Mouse (Mus musculus): ENCODE results near the gene Fam8a1.

Gene Fam8a1

DNA sequence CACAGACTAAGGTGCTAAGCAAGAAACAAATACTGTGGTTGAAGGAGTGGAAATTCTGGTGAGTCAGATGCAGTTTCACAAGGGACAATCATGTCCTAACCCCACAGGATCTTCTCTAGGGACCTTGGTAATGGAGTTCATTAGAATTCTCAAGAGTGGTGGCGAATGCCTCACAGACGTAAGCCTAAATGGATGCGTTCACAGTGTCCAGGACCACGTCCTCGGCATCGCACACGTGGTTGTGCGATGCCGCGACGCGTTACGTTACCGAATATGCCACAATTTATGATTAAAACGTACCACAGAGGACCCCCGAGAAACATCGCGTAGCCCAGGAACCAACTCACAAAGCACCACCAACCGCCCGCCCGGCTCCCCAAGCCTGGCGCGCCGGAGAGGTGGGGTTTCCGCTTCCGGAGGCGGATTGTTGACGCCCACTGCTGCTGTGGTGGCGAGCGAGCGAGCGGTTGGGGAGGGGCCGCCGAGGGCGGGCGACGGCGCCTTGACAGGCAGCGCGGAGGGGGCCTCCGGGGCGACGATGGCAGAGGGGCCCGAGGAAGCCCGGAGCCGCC is at the start of gene Fam8a1:
TSS of gene Fam8a1 (plus strand) at position 475 of the 572 bp plus-strand sequence.
- peak; percentile 90 for DNase-seq (ENCODE audit: low read depth, low spot score)

GRCm38 (mm10) chr13:46619633-46620032 is 49.7 kb upstream of the Fam8a1 start:
- DNase-seq (ENCODE audit: low read depth, low spot score) = peak; percentile 34

DNA sequence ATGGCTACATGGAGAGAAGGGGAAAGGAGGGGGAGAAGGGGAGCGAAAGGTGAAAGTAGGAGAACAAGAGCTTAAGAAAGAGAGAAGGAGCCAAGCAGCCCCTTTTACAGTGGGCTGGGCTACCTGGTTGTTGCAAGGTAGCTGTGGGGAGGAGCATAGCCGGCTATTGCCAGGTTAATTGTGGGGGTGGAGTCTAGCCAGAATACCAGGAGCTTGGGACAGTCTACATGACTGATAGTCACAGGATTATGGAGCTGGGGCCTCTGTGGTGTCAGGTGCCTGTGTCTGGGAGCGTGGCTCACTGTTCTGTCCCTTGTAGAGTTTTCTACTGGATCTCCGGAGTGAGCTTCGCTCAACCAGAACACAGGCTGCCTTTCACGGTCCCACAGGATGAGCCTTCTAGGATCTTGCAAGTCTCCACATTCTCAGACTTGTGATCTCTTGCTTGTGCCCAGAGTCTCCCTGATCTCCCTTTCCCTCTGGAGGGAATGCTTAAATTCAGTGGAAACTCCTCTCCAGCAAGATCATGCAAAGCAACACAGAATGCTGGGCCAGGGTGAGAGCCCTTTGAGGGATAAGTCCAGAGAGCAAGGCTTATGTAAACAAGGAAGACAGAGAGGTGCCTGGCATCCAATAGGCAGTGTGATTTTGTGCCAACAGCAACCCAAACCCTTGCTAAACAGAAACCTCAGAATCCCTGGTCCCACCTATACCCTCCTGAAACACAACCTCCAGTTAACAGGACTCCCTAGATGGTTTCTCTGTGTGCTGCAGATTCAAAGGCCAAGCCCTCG is 48.2 kb upstream of the Fam8a1 start:
- no peak for DNase-seq (ENCODE audit: low read depth, low spot score)

- no peak for DNase-seq (ENCODE audit: low read depth, low spot score)
These were observed 42.7 kb upstream of the Fam8a1 start for GRCm38 (mm10) chr13:46626608-46627007.

- no peak for DNase-seq (ENCODE audit: low read depth, low spot score)
These were observed 41.5 kb upstream of the Fam8a1 start for GRCm38 (mm10) chr13:46627841-46628240.

- DNase-seq (ENCODE audit: low read depth, low spot score) = no peak
These were observed 39.9 kb upstream of the Fam8a1 start for GRCm38 (mm10) chr13:46629391-46629790.

DNA sequence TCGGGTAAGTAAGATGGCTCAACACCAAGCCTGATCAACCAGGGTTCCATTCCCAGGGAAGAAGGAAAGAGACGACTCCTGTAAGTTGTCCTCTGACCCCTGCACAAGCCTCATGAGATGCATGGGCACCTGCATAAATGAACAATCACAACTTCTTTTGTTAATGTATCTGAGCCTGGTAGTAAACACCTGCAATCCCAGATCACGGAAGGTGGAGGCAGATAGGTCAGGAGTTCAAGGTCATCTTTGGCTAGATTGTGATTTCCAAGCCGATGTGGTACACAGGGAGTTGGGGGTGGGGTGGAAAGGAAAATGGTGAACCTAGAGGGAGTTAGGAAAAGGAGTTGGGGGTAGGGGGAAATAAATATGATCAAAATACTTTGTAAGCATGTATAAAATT is 36.5 kb upstream of the Fam8a1 start:
- DNase-seq (ENCODE audit: low read depth, low spot score) = no peak

GRCm38 (mm10) chr13:46633320-46634132 is 35.8 kb upstream of the Fam8a1 start:
- peak; percentile 54 for DNase-seq (ENCODE audit: low read depth, low spot score)

GRCm38 (mm10) chr13:46634133-46634488 is 35.2 kb upstream of the Fam8a1 start:
- DNase-seq (ENCODE audit: low read depth, low spot score) = no peak

DNA sequence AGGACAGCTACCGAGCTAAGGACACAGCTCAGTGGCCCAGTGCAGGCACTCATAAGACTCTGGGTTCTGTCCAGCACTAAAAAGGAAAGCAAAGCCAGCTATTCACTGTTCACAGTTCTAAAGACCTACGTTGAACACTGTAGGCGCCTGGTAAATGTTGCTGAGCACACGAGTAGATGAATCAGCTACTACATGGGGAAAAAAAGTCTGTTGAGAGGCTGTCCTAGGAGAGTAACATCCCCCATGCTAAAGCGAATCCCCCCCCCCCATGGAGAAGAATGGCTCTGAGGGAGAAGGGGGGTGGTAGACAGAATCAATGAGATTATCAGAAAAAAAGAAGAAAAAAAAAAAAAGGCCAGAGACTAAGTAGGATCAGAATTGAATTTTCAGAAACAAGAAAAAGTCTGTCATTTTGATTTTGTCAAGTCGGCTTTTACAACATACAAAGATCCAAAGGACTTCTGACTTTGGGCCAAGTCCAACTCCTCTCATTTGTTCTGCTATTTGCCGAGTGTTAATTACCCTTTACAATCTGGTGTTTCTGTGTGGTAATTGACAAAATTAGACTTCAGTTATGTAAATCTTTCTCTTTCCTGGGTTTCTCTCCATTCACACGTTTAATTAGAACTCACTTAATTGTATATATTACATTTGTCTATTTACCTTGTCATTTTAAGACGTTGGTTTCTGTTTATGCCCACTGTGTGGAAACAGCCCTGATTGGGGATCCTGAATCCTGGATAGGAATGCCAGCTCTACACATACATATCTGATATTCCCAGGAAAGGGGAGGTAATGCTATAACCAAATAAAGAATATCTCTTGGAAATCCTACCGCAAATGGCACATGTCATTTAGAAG is 28.5 kb upstream of the Fam8a1 start:
- no peak for DNase-seq (ENCODE audit: low read depth, low spot score)

DNA sequence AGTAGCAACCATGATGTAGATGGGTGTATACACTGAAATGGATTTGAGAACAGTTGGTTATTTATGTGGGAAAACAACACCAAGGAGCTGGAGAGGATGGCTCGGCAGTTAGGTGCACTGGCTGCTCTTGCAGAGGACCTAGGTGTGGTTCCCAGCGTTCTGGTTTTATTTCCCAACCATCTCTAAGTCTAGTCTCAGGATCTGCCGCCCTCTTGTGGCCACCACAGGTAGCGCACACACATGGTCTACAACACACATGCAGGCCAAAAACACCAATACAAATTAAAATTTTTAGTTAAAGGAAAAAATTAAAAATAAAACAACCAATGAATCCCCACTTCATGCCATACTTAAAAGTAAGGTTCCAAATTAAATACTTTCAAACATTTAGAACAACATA is 27.0 kb upstream of the Fam8a1 start:
- DNase-seq (ENCODE audit: low read depth, low spot score) = no peak

DNA sequence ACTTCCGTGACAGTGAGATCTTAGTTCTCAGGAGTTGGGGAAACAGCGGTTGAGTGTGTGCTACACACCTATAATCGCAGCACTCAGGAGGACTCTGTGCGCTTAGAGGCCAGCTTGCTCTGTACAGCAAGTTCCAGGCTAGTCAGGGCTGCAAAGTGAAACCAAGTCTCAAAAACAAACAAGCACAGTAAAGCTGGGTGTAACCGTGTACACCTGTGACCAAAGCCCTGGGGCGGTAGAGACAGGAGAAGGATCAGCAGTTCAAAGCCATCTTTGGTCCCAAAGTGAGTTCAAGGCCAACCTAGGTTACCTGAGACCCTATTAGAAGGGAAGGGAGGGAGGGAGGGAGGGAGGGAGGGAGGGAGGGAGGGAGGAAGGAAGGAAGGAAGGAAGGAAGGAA is 25.1 kb upstream of the Fam8a1 start:
- no peak for DNase-seq (ENCODE audit: low read depth, low spot score)

- DNase-seq (ENCODE audit: low read depth, low spot score) = no peak
These were observed 23.8 kb upstream of the Fam8a1 start for GRCm38 (mm10) chr13:46645476-46645875.

DNA sequence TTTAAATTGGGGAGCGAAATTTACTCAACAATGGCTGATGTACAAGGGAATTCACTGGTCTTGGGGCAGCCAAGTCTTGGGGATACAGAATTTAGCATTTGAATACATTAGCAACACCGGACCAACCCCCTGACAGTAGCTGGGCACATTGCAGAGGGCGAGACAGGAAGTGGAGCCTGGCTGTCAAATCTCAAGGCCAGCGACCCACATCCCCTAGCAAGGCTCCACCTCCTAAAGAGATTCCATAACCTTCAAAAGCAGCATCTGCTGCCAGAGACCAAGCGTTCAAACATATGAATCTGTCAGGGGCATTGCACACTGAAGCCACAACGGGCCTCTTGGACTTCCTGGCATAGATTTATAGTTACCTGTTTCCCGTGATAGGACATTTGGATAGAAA is 17.5 kb upstream of the Fam8a1 start:
- no peak for DNase-seq (ENCODE audit: low read depth, low spot score)

DNA sequence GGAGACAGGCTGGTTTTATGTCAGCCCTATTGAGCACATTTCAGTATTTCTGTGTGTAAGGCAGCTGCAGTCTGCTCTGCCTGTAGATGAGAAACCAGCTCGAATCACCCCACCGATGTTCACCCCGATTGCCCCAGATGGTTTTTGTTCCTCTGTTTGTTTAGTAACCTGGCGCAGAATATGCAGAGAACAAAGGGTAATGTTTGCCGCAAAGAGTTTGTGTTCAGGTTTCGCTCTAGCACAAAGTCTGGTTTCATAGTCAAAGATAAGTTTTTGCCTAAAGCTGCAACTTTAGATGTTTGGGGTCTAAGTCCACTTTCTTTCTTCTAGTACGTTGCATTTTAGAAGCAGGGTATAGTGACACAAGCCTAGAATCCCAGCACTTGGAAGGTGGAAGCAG is 16.7 kb upstream of the Fam8a1 start:
- no peak for DNase-seq (ENCODE audit: low read depth, low spot score)

- no peak for DNase-seq (ENCODE audit: low read depth, low spot score)
These were observed 15.7 kb upstream of the Fam8a1 start for GRCm38 (mm10) chr13:46653671-46654070.

DNA sequence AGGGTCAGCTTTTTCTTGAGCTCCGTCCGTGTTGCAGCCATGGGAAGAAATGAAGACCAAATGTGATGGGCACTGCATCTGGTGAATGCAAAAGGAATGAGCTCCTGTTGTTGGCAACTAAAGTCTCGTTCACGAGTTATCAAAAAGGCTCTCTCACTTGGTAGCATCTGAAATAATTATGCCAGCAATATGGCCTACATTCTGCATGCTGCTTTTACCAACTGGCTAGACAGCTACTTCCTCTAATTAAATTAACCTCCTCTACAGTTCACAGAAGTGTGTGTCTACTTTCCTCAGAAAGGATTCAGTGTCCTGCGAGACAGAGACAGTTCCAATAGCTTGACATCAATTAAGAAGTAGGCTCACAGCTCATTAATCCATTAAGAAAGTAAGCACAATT is 14.8 kb upstream of the Fam8a1 start:
- DNase-seq (ENCODE audit: low read depth, low spot score) = no peak

DNA sequence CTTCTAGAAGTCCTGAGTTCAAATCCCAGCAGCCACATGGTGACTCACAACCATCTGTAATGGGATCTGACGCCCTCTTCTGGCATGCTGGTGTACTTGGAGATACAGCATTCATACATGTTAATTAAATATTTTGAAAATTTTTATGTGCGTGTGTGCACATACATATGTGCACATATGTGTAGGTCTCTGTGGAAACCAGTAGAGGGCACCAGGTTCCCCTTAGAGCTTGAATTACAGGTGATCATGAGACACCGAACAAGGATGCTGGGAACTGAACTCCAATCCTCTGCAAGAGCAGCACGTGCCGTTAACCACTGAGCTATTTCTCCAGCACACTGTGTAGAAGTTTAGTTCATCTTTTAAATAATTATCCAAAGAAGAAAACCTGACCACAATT is 10.1 kb upstream of the Fam8a1 start:
- DNase-seq (ENCODE audit: low read depth, low spot score) = no peak

DNA sequence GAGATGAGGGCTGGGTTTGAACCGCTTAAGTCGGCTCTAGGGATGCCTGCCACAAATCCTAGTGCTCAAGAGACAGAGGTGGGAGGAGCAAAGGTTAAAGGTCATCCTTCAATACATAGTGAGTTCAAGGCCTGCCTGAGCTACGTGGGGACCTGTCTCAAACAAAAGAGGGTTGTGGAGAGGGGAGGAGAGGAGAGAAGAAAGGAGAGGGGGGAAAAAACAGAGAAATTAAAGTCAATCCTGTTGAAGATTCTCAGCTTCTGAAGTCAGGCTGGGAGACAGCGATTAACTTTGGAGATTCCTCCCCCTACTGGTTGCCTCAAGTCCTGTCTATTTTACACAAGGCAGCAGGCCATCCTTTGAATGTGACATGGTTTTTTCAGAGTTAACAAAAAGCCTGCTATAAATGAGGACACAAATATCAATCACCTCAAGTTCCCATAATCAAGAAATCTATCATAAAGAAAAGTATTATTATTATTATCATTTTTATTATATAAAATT is 5.8 kb upstream of the Fam8a1 start:
- DNase-seq (ENCODE audit: low read depth, low spot score) = peak; percentile 51

DNA sequence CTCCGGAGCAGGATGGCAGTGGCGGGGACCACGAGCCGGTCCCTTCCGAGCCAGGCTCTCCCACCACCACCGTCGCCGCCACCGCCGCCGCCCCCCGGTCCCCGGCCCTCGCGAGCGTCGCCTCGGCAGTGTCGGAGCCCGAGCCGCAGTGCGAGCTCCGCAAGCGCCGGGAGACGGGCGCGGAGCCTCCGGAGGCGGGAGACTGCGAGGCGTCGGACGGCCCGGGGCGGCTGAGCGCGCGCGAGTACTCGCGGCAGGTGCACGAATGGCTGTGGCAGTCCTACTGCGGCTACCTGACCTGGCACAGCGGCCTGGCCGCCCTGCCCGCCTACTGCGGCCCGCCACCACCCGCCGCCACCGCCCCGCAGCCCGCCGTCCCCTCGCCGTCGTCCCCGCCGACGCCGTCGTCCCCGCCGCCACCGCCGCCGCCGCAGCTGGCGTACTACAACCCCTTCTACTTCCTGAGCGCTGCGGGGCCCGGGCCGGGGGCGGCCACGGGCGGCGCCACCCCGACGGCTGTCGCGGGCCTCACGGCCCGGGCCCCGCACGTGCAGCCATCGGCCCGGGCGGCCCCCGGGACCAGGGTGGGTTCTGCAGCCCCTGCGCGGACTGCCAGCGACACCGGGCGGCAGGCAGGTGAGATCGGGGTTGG is 424 bp downstream of the Fam8a1 start:
- DNase-seq (ENCODE audit: low read depth, low spot score) = peak; percentile 7

- no peak for DNase-seq (ENCODE audit: low read depth, low spot score)
These were observed 1.2 kb downstream of the Fam8a1 start for GRCm38 (mm10) chr13:46670514-46670913.
